Mouse (Mus musculus) embryo, embryonic 10 days (tissue): ENCODE data around the gene Cyp2f2.

ENCODE experiments used
- DNase-seq: peaks from one replicate; pipeline ENCODE4 v3.0.0-alpha.2; 2015; ENCODE audit warnings: low spot score

Gene Cyp2f2

DNA sequence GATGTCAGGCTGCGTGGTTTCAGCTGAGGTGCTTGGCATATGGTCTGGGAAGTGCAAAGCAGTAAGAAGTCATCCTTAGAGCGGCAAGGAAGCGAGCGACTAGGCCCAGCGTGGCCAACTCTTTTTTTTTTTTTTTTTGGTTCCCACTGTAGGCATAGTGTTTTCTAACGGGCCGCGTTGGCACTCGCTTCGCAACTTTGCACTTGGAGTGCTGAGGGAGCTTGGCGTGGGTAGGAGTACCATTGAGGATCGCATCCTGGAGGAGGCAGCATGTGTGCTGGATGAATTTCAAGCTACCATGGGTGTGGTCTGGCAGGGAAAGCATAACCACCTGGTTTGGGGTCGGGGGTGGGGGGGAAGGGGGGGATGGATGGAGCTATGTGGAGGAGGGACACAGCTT is 36.3 kb downstream of the Cyp2f2 start:
- DNase-seq = no peak

DNA sequence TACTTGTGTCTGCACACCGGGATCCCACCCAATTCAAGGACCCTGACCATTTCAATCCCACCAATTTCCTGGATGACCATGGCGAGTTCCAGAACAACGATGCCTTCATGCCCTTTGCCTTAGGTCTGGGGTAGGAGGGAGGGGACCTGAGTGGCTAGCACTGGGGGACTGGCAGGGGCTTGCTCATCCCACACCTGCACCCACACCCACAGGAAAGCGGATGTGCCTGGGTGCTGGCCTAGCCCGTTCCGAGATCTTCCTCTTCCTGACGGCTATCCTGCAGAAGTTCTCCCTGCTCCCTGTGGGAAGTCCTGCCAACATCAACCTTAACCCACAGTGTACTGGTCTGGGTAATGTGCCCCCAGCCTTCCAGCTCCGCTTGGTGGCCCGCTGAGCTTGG is 38.5 kb downstream of the Cyp2f2 start:
- DNase-seq = no peak

DNA sequence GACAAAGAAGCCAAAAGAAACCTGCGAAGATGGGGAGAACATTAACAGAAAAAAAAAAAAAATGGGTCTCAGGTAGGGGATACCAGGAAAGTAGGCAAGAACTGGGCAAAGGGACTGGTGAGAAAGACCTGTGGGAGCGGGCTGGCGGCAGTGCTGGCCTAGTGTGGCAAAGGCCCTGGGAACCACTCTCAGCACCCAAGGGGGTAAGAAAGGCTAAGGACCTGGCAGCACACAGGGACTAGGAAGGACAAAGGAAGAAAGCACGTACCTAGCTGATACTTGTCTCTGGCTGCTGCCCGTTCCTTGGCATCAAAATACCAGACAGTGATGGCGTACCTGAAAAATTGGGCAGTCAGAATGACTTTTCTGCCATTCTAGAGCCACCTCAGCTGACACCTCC is 39.5 kb downstream of the Cyp2f2 start:
- no peak for DNase-seq

DNA sequence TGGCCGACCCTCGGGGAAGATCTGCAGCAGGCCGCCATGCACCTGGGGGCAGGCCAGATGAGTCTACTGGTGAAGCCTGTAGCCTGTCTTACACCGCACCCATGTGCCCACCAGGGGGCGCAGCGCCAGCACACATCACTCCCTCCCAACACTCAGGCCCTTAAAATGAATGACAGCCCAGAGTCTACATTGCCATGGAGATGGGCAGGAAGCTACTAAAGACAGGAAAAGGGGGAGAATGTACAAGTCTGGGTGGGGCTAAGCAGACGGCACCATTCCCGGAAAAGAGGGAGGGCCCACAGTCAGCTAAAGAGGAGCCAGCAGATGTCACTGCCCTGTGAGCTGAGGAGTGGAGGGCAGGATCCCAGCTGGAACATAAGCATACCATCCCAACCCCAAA is 40.2 kb downstream of the Cyp2f2 start:
- DNase-seq = peak; percentile 89

DNA sequence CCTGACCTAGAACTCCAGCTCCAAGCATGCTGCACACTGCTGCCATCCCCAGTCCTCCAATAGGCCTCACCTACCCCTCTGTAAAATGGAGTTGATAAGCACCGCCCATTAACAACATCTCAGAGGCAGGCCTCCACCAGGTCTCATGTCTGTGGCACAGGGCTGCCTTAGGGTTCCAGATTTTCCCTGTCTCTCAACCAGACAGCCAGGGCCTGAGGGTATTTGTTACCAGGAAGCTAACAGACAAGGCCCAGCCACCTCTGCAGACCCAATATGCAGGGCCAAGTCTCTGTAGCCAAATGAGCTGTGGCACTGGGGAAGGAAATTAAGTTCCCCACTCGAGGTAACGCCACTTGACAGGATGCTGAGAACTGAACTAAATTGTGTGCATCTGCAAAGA is 41.2 kb downstream of the Cyp2f2 start:
- no peak for DNase-seq

DNA sequence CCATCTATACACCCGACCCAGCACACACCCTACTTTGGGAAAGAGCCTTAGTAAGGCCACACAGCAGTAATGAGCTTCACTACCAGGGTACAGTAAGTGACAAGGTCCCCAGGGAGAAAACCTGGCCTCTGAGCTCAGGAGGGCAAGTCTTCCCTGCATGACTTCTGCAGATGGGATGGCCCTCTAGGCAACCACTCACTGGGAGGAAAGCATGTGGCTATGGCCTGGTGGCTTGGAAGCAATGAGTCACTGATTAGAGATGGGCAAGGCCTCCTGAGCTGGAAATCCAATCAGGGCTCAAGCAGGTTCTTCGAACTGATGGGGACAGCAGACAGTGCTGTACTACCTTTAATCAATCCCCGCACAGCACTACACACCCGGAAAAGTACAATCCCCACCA is 42.0 kb downstream of the Cyp2f2 start:
- no peak for DNase-seq

DNA sequence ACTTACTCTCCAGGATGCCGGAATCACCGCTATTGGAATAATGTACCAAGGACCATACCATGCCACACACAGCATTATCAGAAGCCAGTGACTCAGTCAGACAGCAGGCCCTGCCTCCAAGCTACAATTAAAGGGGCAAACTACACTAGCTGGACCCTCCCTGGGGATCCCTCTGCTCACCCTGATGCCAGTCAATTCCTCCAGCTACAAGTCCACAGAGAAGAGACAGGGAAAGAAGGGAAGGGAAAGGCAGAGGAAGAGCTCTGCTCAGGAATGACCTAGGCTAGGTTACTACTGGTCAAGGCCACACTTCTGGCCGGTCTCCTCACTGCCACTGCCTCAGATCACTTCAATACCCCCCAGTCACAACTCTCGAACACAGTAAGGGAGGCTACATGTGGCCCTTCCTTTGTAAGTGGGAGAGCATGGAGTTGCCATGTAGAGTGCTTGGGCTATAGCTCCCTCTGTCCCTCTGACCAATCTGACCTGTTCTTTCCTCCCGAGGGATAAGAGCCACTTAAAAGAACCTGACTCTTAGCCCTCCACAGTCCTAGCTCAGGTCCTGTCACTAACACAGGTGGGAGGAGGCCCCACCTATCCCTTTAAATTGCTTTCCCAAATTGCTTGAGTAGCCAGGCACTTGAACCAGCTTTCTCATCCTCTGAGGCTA is 43.2 kb downstream of the Cyp2f2 start:
- no peak for DNase-seq

DNA sequence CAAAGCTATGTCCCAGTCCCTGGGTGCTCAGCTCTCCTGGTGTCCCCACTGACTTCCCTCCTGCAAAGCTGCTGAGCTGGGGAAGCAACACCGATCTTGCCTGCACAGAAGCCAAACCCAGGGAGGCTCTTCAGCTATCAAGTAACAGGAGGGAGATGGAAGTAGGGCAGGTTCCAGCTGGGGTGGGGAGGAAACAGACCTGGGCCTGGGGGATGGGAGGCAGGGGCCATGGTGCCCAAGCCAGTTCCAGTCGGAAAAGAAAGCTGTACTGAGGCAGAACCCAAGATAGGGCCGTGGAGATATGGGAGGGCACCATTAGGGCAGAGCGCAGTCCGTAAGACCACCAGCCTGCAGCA is 43.7 kb downstream of the Cyp2f2 start:
- DNase-seq = no peak

DNA sequence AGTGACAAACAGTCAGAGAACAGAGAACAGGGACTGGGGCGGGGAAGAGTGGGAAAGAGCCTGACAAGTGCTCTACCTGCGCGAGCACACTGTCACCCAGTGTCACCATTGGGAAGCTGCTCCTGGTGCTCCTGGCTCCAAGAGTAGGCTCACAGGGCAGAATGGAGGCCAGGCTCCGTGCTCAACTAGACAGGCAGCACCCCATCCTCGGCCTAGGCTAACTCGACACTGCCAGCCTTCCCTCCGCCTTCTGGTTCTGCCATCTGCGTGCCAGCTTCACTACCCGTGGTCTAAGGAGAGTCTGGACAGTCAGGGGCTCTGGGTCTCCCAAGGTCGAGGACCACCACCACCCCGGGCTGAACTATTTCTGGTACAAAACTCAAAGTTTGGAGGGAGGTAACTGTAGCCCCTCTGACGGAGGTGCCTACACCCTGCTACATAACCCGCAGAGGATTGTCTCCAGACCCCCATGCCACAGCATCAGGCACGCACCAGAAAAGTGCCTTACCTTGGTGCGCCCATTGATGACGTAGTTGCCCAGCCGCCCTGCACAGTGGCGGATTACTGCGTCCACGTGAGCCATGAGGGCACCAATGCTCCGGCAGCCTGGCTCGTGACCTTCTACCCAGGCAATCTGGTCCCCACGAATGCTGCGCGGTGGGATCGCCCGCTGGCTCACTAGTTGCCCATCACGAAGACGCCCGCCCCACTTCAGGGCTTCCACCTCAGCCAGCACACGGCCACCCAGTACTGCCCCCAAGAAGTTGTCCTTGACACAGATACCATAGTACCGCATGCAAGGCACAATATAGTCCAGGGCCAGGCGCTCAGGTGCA is 44.6 kb downstream of the Cyp2f2 start:
- DNase-seq = no peak

DNA sequence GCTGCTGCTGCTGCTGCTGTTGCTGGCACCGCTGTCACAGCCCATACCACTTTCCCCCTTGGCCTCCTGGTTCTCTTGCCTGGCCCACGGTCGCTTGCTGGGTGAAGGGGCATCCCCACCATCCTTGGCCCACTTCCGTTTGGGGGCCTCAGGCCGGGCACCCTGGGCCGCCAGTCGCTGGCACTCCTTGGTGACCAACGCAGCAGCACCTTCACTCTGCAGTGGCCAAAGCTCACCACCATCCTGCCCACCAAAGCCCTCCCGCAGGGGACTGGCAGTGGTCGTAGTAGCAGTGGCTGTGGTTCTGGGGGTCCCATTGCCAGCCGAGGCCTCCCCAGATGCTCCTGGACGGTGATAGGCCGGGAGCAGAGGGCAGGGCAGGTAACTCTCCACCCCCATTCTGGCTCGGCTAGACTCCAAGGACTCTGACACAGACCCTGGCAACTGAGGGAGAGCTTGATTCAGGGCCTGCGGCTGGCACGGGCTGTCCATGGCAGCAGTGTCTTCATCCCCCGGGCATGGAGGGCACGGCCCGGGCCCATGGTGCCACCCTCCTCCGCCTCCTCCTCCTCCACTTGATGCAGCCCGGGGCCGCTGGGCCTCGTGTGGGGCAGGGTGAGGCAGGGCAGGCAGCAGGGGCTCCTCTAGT is 45.4 kb downstream of the Cyp2f2 start:
- no peak for DNase-seq

DNA sequence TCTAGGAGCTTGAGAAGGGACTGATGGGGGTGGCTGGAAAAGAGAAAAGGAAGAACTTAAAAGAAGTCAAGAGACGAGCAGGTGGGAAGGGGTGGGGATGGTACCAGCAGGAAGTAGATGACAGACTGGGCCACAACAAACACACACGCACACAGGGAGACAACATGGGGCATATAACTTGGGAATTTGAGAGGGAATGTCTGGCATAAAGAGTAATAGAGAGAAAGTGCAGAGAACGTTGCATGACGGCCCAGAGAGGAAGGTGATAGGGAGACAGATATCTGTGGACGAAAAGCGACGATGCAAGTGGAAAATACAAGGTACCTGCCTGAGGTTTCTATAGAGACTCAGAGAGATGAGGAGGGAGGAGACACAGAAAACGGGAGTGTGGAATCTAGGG is 46.0 kb downstream of the Cyp2f2 start:
- DNase-seq = no peak

DNA sequence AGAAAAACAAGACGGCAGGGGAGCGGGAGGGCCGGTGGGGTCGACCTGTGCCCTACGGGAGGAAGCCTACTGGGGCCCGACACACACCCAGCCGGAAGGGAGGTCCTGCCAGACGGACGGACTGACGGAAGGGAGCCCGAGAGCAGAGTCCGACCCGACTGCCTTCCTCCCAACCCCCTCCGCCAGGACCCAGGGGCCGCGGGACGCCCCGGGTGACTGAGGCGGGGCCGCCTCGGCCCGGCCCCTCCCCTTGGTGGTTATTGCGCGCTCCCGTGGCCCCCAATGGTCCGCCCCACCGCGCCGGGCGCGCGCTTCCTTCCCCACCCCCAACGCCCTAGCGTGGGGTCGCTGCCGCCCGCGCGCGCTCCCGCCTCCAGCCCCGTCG is 46.5 kb downstream of the Cyp2f2 start:
- peak; percentile 84 for DNase-seq

DNA sequence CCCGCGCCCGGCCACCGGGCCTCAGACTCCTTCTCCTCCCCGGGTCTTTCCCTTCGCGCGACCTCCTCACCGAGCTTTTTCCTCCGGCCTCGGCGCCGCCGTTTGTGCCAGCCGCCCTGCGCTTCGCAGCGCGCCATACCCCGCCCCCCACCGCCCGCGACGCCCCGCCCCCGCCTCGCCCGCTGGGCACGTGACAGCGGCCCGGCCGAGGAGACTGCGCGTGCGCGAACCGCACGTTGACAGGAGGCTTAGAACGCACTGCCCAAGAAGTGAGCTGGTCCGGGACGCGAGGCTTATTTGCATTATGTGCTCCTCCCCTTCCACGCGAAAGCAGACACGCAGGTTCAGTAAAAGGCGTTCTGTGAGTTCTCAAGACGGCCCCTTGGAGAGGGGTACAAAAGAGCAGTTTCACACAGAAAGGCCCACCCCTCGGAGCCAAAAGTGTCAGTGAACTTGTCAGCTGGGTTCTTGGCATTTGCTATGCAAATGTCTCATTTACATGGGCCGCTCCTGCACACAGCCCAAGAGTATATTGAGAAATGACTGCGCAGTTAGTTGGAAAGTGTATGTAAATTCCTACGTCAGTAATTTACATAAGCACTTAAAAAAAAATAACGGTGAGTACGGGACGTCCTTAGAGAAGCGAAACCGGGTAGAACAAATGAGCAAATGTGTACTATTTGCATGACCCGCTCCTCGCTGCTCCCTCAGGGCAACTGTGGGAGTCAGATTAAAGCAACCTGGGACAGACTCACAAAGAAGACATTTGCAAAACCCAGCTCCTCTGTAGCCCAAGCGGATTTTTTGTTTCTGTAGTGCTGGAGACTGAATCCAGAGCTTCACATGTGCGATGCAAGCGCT is 47.1 kb downstream of the Cyp2f2 start, which contains the start of gene Egln2:
Gene Egln2, minus strand, starts transcription at position 189 of the 861 bp plus-strand sequence.
- peak; percentile 97 for DNase-seq

DNA sequence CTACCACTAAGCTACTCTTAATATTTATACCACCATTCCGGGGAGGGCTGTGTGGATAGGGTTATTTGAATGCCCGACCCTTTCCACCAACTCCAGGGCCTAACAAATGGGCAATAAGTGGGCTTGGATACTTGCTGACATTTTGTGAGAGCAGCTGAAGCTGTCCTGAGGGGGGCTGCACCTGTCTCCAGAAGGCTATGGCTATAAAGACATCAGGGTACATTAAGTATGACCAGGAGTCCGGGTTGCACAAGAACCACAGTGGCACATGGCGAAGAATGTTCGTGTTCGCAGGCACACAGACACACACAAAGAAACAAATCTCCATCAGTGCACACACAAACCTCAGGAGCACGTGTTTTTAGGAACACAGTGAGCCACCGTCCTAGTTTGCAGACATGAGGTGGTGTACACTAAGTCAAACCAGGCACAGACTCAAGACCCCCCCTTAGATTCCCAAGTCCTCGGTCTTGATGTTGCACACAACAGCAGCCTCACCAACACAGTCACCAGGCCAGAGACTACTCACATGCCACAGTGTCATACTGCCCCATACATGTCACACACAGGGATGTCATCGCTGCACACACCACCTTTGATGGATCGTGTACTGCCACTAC is 47.9 kb downstream of the Cyp2f2 start:
- DNase-seq = no peak

DNA sequence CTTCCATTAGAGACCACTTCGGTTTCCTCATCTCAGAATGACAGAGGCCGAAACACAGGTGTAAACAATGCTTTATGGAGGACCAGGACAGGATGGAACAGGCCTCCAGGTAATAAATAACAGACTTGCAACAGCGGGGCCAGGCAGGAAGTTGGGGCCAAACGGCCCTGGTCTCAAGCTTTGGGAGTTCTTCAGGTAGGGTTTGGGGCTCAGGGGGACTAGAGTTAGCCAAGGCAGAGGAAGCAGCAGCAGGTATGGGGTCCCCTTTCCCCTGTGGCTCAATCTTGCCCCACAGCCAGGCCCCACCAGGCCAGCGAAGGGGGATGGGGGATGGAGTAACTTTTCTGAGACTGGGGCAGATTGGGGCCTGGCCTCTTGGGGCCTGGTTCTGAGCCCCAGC is 48.7 kb downstream of the Cyp2f2 start:
- no peak for DNase-seq

DNA sequence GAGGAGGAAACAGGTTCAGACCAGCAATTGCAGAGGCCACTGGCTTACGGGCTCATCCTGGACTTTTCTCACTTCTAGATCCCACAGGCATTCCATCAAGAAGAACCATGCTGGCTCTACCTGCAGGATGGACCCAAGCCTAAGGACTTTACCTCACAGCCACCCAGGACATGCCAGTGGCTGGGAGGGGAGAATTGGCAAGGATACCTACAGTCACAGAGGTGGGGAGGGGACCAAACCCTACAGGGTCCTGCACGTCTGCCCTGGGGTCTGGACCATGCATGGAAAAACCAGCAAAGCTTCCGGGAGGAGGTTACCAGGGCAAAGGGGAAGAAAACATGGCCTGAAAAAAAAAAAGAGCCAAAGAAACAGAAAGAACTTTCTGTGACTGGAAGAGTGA is 51.3 kb downstream of the Cyp2f2 start:
- no peak for DNase-seq

DNA sequence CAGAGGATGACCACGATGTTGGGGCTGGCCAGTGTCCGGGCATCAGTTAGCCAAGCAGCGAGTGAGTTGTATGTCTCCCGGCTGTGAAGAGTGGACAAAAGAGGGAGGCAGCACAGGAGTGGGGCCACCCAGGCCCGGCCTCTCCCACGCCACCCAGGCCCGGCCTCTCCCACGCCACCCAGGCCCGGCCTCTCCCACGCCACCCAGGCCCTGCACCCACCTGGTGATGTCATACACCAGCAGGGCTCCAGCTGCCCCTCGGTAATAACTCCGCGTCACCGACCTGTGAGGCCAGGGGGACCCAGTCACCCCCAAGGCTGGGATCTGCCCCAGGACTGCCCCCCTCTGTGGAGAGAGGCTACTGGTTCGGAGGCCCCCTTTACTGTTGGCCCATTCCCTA is 54.8 kb downstream of the Cyp2f2 start:
- DNase-seq = no peak

DNA sequence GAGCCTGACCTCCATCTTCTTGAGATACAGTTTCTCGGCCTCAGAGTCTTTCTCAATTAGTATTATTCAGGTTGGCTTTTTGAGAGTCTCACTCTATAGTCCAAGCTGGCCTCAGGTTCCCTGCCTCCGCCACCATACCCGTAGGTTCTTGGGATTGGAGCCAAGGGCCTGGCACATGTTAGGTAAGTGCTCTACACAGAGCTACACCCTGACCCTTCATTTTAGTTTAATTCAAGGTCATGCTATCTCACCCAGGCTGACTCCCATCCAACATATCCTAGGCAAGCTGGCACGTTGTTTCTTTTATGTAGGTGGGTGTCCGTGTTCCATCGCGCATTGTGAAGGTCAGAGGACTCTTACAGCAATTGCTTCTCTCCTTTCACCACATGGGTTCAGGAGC is 55.2 kb downstream of the Cyp2f2 start:
- DNase-seq = no peak

DNA sequence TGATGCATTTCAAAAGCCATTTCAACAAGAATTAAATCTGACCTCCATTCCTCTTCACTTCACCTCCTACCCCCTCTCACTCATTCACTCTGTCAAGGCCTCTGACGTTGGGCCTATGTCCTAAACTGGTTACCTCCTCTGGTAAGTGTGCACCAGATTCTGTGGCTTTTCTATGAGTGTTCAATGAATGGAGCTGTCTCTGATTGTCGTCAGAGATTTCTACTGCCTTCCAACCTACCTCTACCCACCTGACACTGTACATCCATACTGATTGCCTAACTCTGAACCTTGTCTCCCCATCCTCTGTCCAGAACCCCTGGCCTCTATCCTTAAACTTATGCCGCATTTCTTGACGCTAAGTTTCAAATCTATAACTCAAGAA is 58.2 kb downstream of the Cyp2f2 start:
- DNase-seq = no peak

DNA sequence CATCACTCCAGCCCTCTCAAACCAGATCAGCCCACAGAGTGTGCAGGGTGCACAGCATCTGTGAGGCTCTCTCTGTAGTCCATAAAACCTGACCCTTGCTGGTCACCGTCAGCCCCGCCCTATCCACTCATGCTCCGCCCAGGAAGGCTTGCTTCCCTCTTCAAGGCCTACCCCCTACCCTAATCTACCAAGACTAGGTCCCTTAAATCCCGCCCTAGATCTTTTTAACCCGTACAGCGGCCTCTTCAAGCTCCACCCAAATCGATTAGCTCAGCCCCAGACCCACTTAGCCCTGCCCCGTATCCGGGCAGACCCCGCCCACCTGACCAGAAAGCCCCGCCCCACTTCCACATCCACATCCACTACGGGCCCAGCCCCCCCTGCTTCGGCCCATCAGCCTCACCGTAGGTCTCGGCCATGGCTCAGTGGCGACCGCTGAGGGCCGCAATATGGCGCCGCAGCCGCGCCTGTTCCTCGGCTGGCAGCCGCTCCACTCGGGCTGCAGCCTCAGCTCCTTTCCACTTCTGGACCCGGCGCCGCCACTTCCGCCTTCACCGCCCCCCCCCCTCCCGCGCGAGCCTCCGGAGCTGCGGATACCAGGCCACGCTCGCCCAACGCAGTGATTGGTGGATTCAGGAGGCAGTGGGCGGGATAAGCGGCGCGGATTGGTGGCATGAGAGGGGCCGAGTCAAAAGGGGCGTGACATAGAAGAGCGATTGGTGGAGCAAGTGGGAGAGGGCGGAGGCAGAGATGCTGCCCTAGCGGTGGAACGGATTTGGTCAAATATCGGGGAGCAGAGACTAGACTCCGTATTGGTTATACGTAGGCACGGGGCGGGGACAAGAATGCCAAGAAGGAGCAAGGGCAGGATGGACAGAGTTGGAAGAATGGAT is 58.9 kb downstream of the Cyp2f2 start, which contains the start of gene Rab4b:
Gene Rab4b, minus strand, starts transcription at position 573 of the 893 bp plus-strand sequence.
- DNase-seq = peak; percentile 99
